Comparison of ENCODE assay signal across 10 mouse cellular contexts in genomic region chr5:140217900-140218299, GRCm38 (mm10).
DNase-seq lines count a peak whose midpoint lies in the region; ATAC-seq and TF ChIP-seq lines count a peak whose summit lies in the region.
"Had no signal": no experiment of that assay in that cellular context is flagged by ENCODE, and none has a peak within 500 bp of the region (broad histone marks: within the 10 kb centered on the region; RNA-seq: fewer than 3 reads in every experiment).

No protein-coding gene starts in this region.

- H3K27me3 ChIP-seq in thymus, adult 2 months (ENCODE audit: control insufficient read depth, insufficient read depth, low read length), result no peaks in the 10 kb centered on the region
- no peaks in the 10 kb centered on the region for H3K27me3 ChIP-seq in embryonic facial prominence, embryonic 10.5 days (replicated peaks; ENCODE audit: low read depth, poor library complexity, severe bottlenecking)
- H3K27me3 ChIP-seq in midbrain, embryonic 16.5 days (ENCODE audit: control insufficient read depth, insufficient read depth, low read depth, low read length), result no peaks in the 10 kb centered on the region
- H3K27me3 ChIP-seq: limb, embryonic 13.5 days had no signal

- no peak overlapping the region for H3K4me2 ChIP-seq in midbrain, embryonic 16.5 days (ENCODE audit: low read length)
- H3K4me2 ChIP-seq: limb, embryonic 13.5 days had no signal

- H3K9me3 ChIP-seq in embryonic facial prominence, embryonic 10.5 days, result no peaks in the 10 kb centered on the region
- no peaks in the 10 kb centered on the region for H3K9me3 ChIP-seq in midbrain, embryonic 16.5 days (replicated peaks; ENCODE audit: control insufficient read depth, low read length, poor library complexity, severe bottlenecking)
- H3K9me3 ChIP-seq: limb, embryonic 13.5 days had no signal

- no peak overlapping the region for H3K4me3 ChIP-seq in thymus, adult 2 months (ENCODE audit: control insufficient read depth, insufficient read depth, low read length)
- no peak overlapping the region for H3K4me3 ChIP-seq in embryonic facial prominence, embryonic 10.5 days
- no peak overlapping the region for H3K4me3 ChIP-seq in midbrain, embryonic 16.5 days (ENCODE audit: low read depth, low read length)
- H3K4me3 ChIP-seq: limb, embryonic 13.5 days had no signal

- peaks cover 82% of the 10 kb centered on the region for H3K4me1 ChIP-seq in thymus, adult 2 months (replicated peaks; ENCODE audit: control insufficient read depth, insufficient read depth, low read length)
- peaks cover 18% of the 10 kb centered on the region for H3K4me1 ChIP-seq in embryonic facial prominence, embryonic 10.5 days
- H3K4me1 ChIP-seq in midbrain, embryonic 16.5 days (ENCODE audit: control insufficient read depth, insufficient read depth, low read length), result no peaks in the 10 kb centered on the region; the same call in 1 of the 2 replicates
- H3K4me1 ChIP-seq: limb, embryonic 13.5 days had no signal

- intact Hi-C loops in gastrocnemius, postnatal 14 days (cut with DNase I; ENCODE audit: low total_unique reads), result no loop called here

- TF ChIP-seq CTCF in thymus, adult 2 months (IDR thresholded peaks at IDR 0.05; ENCODE audit: borderline replicate concordance, control insufficient read depth, extremely low read depth, insufficient read depth, low read length, poor library complexity), result peak; percentile 9; the same call in 1 of the 2 replicates

- DNase-seq in gastrocnemius, postnatal 14 days, result peak; percentile 18
- DNase-seq in gastrocnemius, adult 18-20 months (ENCODE audit: low spot score), result no peak
- DNase-seq in thymus, adult 2 months, result no peak
- DNase-seq in thymus, adult 18-20 months, result no peak
- DNase-seq in embryonic facial prominence, embryonic 10.5 days (ENCODE audit: low spot score), result peak; percentile 65
- peak; percentile 23 for DNase-seq in yolk sac, embryonic 10.5 days (ENCODE audit: low spot score)
- no peak for DNase-seq in urinary bladder, postnatal 10 days (ENCODE audit: low spot score)
- DNase-seq: forebrain, postnatal 0 days had no signal

- peak overlapping the region; percentile 99 for H3K27ac ChIP-seq in thymus, adult 2 months (ENCODE audit: control insufficient read depth, insufficient read depth, low read length)
- H3K27ac ChIP-seq in embryonic facial prominence, embryonic 10.5 days (replicated peaks), result no peak overlapping the region
- H3K27ac ChIP-seq in midbrain, embryonic 16.5 days (ENCODE audit: low read length), result no peak overlapping the region
- H3K27ac ChIP-seq: limb, embryonic 13.5 days had no signal

- WGBS in thymus, adult 2 months, result 76% methylated on average over 2 of the region's 2 CpGs
- WGBS in embryonic facial prominence, embryonic 10.5 days, result 38% methylated on average over 2 of the region's 2 CpGs
- whole genome bisulfite sequencing in midbrain, embryonic 16.5 days, result 43% methylated on average over 2 of the region's 2 CpGs

- TF ChIP-seq POLR2A in thymus, adult 2 months (IDR thresholded peaks at IDR 0.05; ENCODE audit: control insufficient read depth, extremely low read depth, insufficient read depth, low read length, poor library complexity), result no peak

- no peaks in the 10 kb centered on the region for H3K36me3 ChIP-seq in thymus, adult 2 months (ENCODE audit: control insufficient read depth, insufficient read depth, low read length)
- H3K36me3 ChIP-seq in embryonic facial prominence, embryonic 10.5 days (replicated peaks), result peaks cover 8% of the 10 kb centered on the region
- no peaks in the 10 kb centered on the region for H3K36me3 ChIP-seq in midbrain, embryonic 16.5 days (ENCODE audit: control insufficient read depth, insufficient read depth, low read length)

- no peak for ATAC-seq in midbrain, embryonic 16.5 days
- ATAC-seq: forebrain, postnatal 0 days had no signal

- no peak overlapping the region for H3K9ac ChIP-seq in midbrain, embryonic 16.5 days (ENCODE audit: low read depth, low read length)
- H3K9ac ChIP-seq: forebrain, postnatal 0 days; limb, embryonic 13.5 days had no signal

Comparison
In these comparisons a context has a peak if more than half of its experiments do, and no peak if none do; other contexts are left out.
1. DNase-seq: peak in gastrocnemius, postnatal 14 days (single experiment), embryonic facial prominence, embryonic 10.5 days (single experiment) and yolk sac, embryonic 10.5 days (single experiment); none in gastrocnemius, adult 18-20 months (single experiment), thymus, adult 2 months (single experiment), thymus, adult 18-20 months (0 of 2) and urinary bladder, postnatal 10 days (single experiment).